Mouse (Mus musculus) heart, embryonic 16.5 days (tissue): Measurements from ENCODE around the gene Sox6. TPM values are rescaled to one million over a fixed set of nuclear protein-coding genes. Genes with fewer than 3 reads are reported as not detected.
"Not testable (repeated sequence)": the region's sequence is repeated elsewhere in the genome, so short reads cannot be mapped to it uniquely, and the experiment has no call there.

ENCODE experiments used
- ATAC-seq: fragments of 200-750 bp; cut with Nextera tagmentation; replicated peaks from 2 replicates; pipeline ENCODE4 v1.8.0; 2017; ENCODE audit warnings: moderate number of reproducible peaks; ENCODE audit not compliant: insufficient read depth, low FRiP score; ENCODE audit errors: extremely low read depth
- H3K27ac ChIP-seq: fragments of 300-500 bp; sonication (generic); 2 replicates; pipeline ENCODE4 v1.5.1; 2014; ENCODE audit warnings: mild to moderate bottlenecking, low read length, control low read depth, moderate library complexity
- H3K27me3 ChIP-seq: fragments of 300-500 bp; sonication (generic); 2 replicates; pipeline ENCODE4 v1.6.1; 2014; ENCODE audit warnings: low read length, mixed read lengths; ENCODE audit not compliant: control insufficient read depth, insufficient read depth
- H3K36me3 ChIP-seq: fragments of 300-500 bp; sonication (generic); 2 replicates; pipeline ENCODE4 v1.6.1; 2014; ENCODE audit not compliant: control insufficient read depth, insufficient read depth
- H3K4me1 ChIP-seq: fragments of 300-500 bp; sonication (generic); 2 replicates; pipeline ENCODE4 v1.6.1; 2014; ENCODE audit warnings: low read length, mixed read lengths; ENCODE audit not compliant: control insufficient read depth, insufficient read depth
- H3K4me2 ChIP-seq: fragments of 300-500 bp; sonication (generic); 2 replicates; pipeline ENCODE4 v1.6.1; 2014; ENCODE audit warnings: low read depth, mild to moderate bottlenecking, control low read depth, low read length
- H3K4me3 ChIP-seq: fragments of 300-500 bp; sonication (generic); 2 replicates; pipeline ENCODE4 v1.5.1; 2014; ENCODE audit warnings: mild to moderate bottlenecking, control low read depth, low read length
- H3K9ac ChIP-seq: fragments of 300-500 bp; sonication (generic); 2 replicates; pipeline ENCODE4 v1.6.1; 2014; ENCODE audit warnings: low read length, control low read depth
- H3K9me3 ChIP-seq: fragments of 300-500 bp; sonication (generic); replicated peaks from 2 replicates; pipeline ENCODE4 v1.6.1; 2016; ENCODE audit warnings: low read length; ENCODE audit not compliant: control insufficient read depth
- WGBS: fragments of 180-500 bp; shearing (Covaris S2); extraction: QIAGEN DNeasy Blood & Tissue Kit; methylation state at CpG from one replicate; pipeline ENCODE4 v1.1.7; 2014; 5-methylcytosine and 5-hydroxymethylcytosine counted together
- polyA plus RNA-seq: library from polyadenylated mRNA; unstranded; fragments of >200 nt; fragmentation: Nextera tagmentation; extraction: Ambion mirVana; gene quantifications from 2 replicates; pipeline ENCODE4 v1.2.1, GENCODE M21; 2015

The Sox6 gene
- polyA plus RNA-seq, 1 experiment from 2014 or later, result 25.6 TPM

DNA sequence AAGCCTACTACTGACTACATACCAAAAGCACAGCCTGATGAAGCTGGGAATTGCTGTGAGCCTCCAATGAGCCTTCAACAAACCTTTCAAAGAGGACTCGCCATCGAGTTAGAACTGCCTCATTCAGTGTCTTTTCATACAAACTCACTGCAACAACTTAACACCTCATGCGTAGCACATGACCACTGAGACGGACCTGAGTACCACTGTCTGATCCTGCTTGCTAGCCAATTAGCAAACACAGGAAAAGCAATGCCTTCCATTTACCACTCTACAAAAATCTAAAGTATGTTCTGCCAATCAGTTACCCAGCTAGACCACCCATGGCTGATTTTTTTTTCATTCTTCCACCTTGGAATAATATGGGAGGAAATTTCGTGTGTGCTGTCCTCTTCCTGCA is 414.1 kb downstream of the Sox6 start:
- Histone ChIP-seq H3K27me3 (no peaks in the 10 kb centered on the region), H3K36me3 (no peaks in the 10 kb centered on the region), H3K9ac (no peak overlapping the region), H3K4me3 (no peak overlapping the region), H3K27ac (peak overlapping the region; percentile 55), H3K9me3 (no peaks in the 10 kb centered on the region), H3K4me1 (peaks cover 45% of the 10 kb centered on the region), H3K4me2 (no peak overlapping the region; the same call in 1 of the 2 replicates)
- ATAC-seq, result no peak
- WGBS, result 59% methylated on average over 5 of the region's 5 CpGs

DNA sequence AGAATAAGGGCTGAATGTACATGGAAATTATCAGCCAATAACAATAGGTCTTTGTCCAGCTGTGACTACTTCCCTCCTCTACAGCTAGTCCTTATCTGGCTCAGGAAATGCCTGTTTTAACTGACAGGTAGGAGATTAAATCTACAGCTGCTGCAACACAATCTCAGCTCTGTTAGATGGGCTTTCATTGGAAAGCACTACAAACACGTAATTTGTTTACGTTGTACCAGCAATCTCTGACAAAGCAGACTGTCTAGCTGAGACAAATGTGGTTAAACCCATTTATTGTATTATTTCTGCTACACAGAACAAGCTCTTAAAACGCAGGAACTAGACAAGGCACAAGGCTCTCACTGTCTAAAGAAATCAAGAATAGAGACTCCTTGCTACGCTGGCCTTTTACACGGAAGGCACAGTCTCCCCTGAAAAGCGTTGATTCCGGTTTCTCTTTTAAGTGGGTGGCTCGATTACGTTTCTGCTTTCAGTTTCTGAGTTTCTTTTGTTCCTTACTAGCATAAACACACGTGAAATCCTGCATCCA is 422.8 kb downstream of the Sox6 start:
- H3K27me3 ChIP-seq, result no peaks in the 10 kb centered on the region
- no peaks in the 10 kb centered on the region for H3K9me3 ChIP-seq
- WGBS, result 28% methylated on average over 10 of the region's 10 CpGs
- H3K27ac ChIP-seq, result peak overlapping the region; percentile 81
- peaks cover 7% of the 10 kb centered on the region for H3K4me1 ChIP-seq
- ATAC-seq, result peak; percentile 52; the same call in 1 of the 2 replicates
- peak overlapping the region; percentile 18 for H3K9ac ChIP-seq
- peak overlapping the region; percentile 44 for H3K4me3 ChIP-seq
- peak overlapping the region; percentile 51 for H3K4me2 ChIP-seq
- no peaks in the 10 kb centered on the region for H3K36me3 ChIP-seq

DNA sequence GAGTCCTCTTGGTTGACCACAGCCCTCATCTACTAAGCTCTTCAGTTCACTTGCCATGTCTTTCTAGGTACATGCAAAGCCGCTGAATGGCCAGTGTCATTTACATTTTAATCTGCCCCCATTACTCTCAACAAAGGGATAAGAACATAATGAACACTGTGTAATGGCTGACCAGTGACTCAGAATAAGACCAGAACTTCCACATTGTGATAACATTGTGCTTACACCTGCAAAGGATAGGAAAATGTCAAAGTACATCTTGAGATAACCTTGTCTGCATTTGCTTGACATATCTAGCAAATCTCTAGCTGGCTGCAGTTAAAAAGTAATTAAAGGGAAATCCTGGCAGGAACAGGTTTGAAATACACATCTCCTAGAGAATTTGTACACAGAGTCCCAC is 431.1 kb downstream of the Sox6 start:
- 88% methylated on average over 1 of the region's 1 CpGs for WGBS
- no peaks in the 10 kb centered on the region for H3K27me3 ChIP-seq
- ATAC-seq, result no peak
- H3K9me3 ChIP-seq, result no peaks in the 10 kb centered on the region
- H3K4me1 ChIP-seq, result no peaks in the 10 kb centered on the region
- no peak overlapping the region for H3K27ac ChIP-seq
- H3K4me2 ChIP-seq, result no peak overlapping the region
- no peak overlapping the region for H3K4me3 ChIP-seq
- H3K36me3 ChIP-seq, result no peaks in the 10 kb centered on the region
- no peak overlapping the region for H3K9ac ChIP-seq

GRCm38 (mm10) chr7:115606125-115606524 is 432.5 kb downstream of the Sox6 start:
- H3K4me2 ChIP-seq, H3K27ac ChIP-seq, H3K36me3 ChIP-seq, H3K9ac ChIP-seq, H3K27me3 ChIP-seq, H3K4me1 ChIP-seq, H3K4me3 ChIP-seq, ATAC-seq, H3K9me3 ChIP-seq: not testable (repeated sequence)
- 68% methylated on average over 3 of the region's 3 CpGs for WGBS

- Histone ChIP-seq H3K27me3 (no peaks in the 10 kb centered on the region), H3K4me3 (no peak overlapping the region), H3K4me2 (no peak overlapping the region), H3K9ac (no peak overlapping the region), H3K36me3 (no peaks in the 10 kb centered on the region), H3K9me3 (no peaks in the 10 kb centered on the region), H3K4me1 (no peaks in the 10 kb centered on the region), H3K27ac (no peak overlapping the region)
- 82% methylated on average over 7 of the region's 7 CpGs for WGBS
- ATAC-seq, result no peak
These were observed 433.7 kb downstream of the Sox6 start for GRCm38 (mm10) chr7:115604883-115605282.

DNA sequence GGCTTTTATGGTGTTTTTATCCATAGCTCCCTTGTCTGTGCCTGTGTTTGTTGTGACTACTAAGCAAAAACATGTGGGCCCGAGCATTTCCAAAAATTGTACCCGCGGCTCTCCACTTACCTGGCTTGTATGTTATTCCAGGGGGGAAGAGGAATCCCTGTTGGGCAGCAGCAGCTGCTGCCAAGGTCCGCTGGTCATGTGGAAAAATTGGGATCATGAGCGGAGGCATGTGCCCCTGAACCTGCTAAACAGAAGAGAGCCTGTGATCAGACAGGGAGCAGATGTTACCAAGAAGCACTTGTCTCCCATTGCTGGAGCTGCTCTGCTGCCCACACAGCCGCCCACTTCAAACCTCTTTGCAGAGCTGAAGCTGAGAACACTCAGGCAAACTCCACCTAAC is 441.2 kb downstream of the Sox6 start:
- Histone ChIP-seq H3K27me3 (no peaks in the 10 kb centered on the region), H3K4me3 (no peak overlapping the region), H3K36me3 (no peaks in the 10 kb centered on the region), H3K4me1 (no peaks in the 10 kb centered on the region), H3K9ac (no peak overlapping the region), H3K27ac (no peak overlapping the region), H3K9me3 (no peaks in the 10 kb centered on the region), H3K4me2 (no peak overlapping the region)
- no peak for ATAC-seq
- 73% methylated on average over 6 of the region's 6 CpGs for WGBS

- no peak overlapping the region for H3K4me3 ChIP-seq
- WGBS, result 76% methylated on average over 7 of the region's 7 CpGs
- peaks cover 9% of the 10 kb centered on the region for H3K4me1 ChIP-seq
- no peak overlapping the region for H3K9ac ChIP-seq
- no peak for ATAC-seq
- no peaks in the 10 kb centered on the region for H3K36me3 ChIP-seq
- H3K4me2 ChIP-seq, result no peak overlapping the region
- H3K27me3 ChIP-seq, result no peaks in the 10 kb centered on the region
- no peak overlapping the region for H3K27ac ChIP-seq
- H3K9me3 ChIP-seq, result no peaks in the 10 kb centered on the region
These were observed 458.1 kb downstream of the Sox6 start for GRCm38 (mm10) chr7:115580461-115580860.

DNA sequence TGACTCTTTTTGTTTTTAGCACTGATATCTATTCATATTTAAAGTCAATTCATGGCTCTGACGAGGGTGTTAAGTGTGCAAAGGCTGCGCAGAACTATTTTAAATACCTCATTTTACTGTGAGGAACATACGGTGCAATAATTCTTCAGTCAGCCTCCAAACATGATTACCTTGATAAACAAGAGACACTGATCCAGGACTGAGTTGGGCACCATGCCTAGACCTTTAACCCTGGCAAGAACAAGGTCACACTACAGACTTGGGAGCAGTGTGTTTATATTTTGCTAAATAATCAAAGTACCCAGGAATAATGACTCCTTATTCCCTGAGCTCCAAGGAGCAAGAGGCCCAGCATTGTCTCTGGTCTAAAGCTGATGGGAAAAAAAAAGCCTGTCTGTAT is 458.8 kb downstream of the Sox6 start:
- H3K27me3 ChIP-seq, result no peaks in the 10 kb centered on the region
- no peak overlapping the region for H3K4me3 ChIP-seq
- no peak overlapping the region for H3K9ac ChIP-seq
- no peak overlapping the region for H3K4me2 ChIP-seq
- H3K27ac ChIP-seq, result no peak overlapping the region
- H3K36me3 ChIP-seq, result no peaks in the 10 kb centered on the region
- WGBS, result 72% methylated on average over 3 of the region's 3 CpGs
- peaks cover 9% of the 10 kb centered on the region for H3K4me1 ChIP-seq
- ATAC-seq, result no peak
- H3K9me3 ChIP-seq, result no peaks in the 10 kb centered on the region

GRCm38 (mm10) chr7:115576387-115576786 is 462.2 kb downstream of the Sox6 start:
- Histone ChIP-seq H3K27me3 (no peaks in the 10 kb centered on the region), H3K4me1 (peaks cover 9% of the 10 kb centered on the region), H3K4me2 (no peak overlapping the region), H3K9me3 (no peaks in the 10 kb centered on the region), H3K27ac (peak overlapping the region; percentile 7; the same call in 1 of the 2 replicates), H3K9ac (no peak overlapping the region), H3K36me3 (no peaks in the 10 kb centered on the region), H3K4me3 (no peak overlapping the region)
- ATAC-seq, result no peak
- WGBS, result 71% methylated on average over 1 of the region's 1 CpGs
